Mouse (Mus musculus) cerebellum, adult (tissue): ENCODE measurements around the gene Rnase13.
A peak's percentile ranks its signal among the peaks of the same experiment; 100 is the strongest.

Experiments used
- ATAC-seq: cut with Nextera tagmentation; 2 replicates; pipeline ENCODE4 v1.9.2; 2017; ENCODE audit warnings: mild to moderate bottlenecking, moderate library complexity, mixed read lengths; ENCODE audit not compliant: insufficient number of reproducible peaks, low FRiP score, low TSS enrichment

The Rnase13 gene

GRCm38 (mm10) chr14:51913960-51914762 is 8.4 kb downstream of the Rnase13 start, which contains the start of gene Ndrg2:
Gene Ndrg2, minus strand, starts transcription at chr14:51914158.
- no peak; the same call in 1 of the 2 replicates for ATAC-seq

GRCm38 (mm10) chr14:51913062-51913959 is 9.3 kb downstream of the Rnase13 start:
- peak; percentile 67 for ATAC-seq

GRCm38 (mm10) chr14:51912391-51913061 is 10.0 kb downstream of the Rnase13 start:
- ATAC-seq, result no peak

- no peak for ATAC-seq
Measured at GRCm38 (mm10) chr14:51911301-51911700, 11.3 kb downstream of the Rnase13 start.

GRCm38 (mm10) chr14:51906102-51906501 is 16.5 kb downstream of the Rnase13 start:
- no peak for ATAC-seq

GRCm38 (mm10) chr14:51904706-51905105 is 17.9 kb downstream of the Rnase13 start:
- ATAC-seq, result no peak

GRCm38 (mm10) chr14:51903782-51904181 is 18.8 kb downstream of the Rnase13 start:
- no peak for ATAC-seq

- ATAC-seq, result 0 out of 2 replicates have a peak, but pooled peaks have one; percentile 74
Measured at GRCm38 (mm10) chr14:51902806-51903710, 19.5 kb downstream of the Rnase13 start.

GRCm38 (mm10) chr14:51899351-51899750 is 23.2 kb downstream of the Rnase13 start:
- no peak for ATAC-seq

GRCm38 (mm10) chr14:51896539-51897170 is 25.9 kb downstream of the Rnase13 start:
- ATAC-seq, result 0 out of 2 replicates have a peak, but pooled peaks have one; percentile 10

GRCm38 (mm10) chr14:51896019-51896418 is 26.6 kb downstream of the Rnase13 start:
- no peak for ATAC-seq

GRCm38 (mm10) chr14:51895071-51895470 is 27.5 kb downstream of the Rnase13 start:
- no peak for ATAC-seq

GRCm38 (mm10) chr14:51893809-51894208 is 28.8 kb downstream of the Rnase13 start:
- no peak for ATAC-seq

- no peak for ATAC-seq
Measured at GRCm38 (mm10) chr14:51893094-51893794, 29.3 kb downstream of the Rnase13 start.

- ATAC-seq, result no peak
Measured at GRCm38 (mm10) chr14:51892191-51892939, 30.2 kb downstream of the Rnase13 start, which contains the start of gene Slc39a2. Gene Slc39a2, plus strand, starts transcription at chr14:51892889.

GRCm38 (mm10) chr14:51889833-51890232 is 32.7 kb downstream of the Rnase13 start:
- no peak for ATAC-seq

GRCm38 (mm10) chr14:51886051-51886450 is 36.5 kb downstream of the Rnase13 start:
- no peak for ATAC-seq
